Mouse (Mus musculus): ENCODE measurements around the gene Dppa3.
"Not testable (repeated sequence)": the region's sequence is repeated elsewhere in the genome, so short reads cannot be mapped to it uniquely, and the experiment has no call there.

The Dppa3 gene

DNA sequence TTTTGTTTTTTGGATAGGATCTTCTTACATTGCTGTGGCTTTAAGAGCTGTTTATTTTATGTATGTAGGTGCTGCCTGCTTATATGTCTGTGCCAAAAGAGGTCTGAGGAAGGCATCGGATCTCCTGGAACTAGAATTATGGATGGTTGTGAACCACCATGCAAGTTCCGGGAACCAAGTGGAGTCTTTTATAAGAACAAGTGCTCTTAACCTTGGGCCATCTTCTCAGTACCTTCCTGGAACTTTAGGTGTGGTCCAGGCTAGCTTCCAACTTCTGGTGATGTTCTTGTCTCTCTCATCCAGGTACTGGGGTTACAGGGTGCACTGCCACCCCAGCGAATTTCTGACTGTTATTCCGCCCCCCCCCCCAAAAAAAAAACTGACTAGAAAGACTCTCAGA lies 13.8 kb upstream of the Dppa3 start:
- DNase-seq = no peak

DNA sequence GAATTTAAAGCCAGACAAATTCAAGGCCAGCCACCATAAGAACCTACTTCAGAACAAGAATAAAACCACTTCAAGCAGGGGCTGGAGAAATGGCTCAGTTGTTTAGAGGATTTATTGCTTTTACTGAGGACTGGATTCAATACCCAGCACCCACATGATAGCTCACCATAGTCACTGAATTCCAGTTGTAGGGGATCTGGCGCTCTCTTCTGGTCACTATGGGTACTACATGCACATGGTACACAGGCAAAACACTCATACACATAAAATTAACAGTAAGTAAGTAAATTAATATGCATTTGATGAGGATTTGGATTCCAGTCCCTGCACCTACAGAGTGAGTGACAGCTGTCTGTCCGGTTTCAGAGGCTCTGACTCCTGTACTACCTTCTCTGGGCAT lies 12.2 kb upstream of the Dppa3 start:
- no peak for DNase-seq

DNA sequence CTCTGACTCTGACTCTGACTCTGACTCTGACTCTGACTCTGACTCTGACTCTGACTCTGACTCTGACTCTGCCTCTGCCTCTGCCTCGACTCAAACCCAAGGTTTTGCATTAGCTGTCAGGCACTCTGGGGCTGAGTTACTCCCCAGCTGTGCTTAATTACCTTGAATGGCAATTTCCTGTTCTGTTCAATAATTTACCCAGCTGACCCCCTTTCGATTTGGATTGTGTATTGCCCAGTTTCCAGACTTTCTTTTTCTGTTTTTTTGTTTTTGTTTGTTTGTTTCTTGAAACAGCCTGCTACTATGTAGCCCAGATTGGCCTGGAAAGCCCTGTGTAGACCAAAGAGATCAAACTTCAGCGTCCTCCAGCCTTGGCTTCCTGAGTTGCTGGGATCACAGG lies 10.2 kb upstream of the Dppa3 start:
- no peak for DNase-seq

DNA sequence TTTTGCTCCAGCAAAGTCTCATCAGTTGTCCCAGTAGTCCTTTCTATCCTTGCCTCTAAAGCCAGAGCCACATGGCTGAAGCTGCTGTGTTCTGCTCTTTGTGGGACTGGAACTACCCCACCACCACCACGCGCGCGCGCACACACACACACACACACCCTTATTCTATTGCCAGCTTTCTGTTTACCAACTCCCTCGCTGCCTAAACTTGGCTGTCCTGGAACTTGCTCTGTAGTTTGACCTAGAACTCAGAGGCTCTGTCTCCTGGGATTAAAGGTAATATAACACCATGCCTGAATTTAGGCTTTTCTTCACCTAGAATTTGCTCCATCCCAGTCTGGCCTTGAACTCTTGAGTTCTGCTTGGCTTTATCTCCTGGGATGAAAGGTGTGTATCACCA lies 5.1 kb upstream of the Dppa3 start:
- DNase-seq = no peak

DNA sequence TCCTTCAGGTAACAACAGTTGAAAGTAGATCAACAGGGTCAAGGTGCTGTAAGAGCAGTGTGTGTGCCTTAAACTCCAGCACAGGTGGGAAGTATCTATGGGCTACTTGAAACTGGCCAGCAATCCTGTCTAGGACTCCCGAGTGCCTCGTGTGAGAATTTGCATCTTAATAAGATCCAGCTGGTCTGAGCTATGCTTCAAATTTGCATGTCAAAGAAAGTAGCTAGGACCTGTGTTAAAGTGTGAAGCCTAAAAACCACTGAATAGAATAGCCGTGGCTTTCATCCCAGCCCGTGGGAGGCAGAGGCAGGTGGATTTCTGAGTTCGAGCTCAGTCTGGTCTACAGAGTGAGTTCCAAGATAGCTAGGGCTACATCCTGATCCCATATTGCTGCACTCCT lies 1.7 kb upstream of the Dppa3 start:
- DNase-seq = no peak

DNA sequence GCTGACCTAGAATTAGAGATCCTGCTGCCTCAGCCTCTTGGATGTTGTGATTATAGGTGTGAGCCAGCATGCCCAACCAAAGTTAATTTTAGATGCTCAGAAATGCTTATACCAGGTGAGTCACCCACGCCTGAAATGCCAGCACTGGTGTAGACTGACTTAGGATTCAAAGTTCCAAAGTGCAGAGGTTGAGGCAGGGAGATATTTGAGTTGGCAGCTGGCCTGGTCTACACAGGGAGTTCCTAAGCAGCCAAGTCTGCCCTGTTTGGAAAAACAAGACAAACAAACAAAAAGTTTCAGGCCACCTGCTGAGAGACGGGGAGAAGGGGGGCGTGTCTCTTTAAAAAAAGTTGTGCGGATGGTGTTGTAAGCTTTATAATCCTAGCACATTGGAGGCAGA lies 1.1 kb upstream of the Dppa3 start:
- no peak for DNase-seq

DNA sequence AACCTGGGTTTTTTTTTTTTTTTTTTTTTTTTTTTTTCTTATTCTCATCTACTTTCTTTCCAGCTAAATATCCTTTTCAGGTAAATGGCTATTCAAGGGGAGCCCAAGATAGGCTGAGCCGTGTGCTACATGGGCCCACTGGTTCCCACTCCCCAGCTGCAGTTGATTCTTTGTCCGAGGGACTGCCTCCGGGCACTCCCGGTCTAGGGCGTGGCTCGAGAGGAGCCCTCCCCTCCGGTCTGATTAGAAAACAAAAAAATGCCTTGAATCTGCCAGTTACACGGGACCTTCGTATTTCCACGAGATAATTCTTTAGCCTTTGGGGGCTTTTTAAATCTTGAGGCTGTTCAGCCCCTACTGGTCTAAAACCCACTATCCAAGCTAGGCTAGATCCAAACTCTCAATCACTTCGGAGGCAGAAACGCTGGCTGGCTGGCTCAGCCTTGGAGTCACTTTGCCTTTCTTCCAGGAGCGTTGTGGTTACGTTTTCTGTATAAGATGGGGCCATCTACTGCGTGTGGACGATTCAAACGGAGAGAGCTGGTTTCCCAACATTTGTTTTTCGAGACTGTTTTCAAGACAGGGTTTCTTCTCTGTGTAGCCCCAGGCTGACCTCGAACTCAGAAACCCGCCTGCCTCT lies 1.4 kb downstream of the Dppa3 start:
- DNase-seq = no peak

DNA sequence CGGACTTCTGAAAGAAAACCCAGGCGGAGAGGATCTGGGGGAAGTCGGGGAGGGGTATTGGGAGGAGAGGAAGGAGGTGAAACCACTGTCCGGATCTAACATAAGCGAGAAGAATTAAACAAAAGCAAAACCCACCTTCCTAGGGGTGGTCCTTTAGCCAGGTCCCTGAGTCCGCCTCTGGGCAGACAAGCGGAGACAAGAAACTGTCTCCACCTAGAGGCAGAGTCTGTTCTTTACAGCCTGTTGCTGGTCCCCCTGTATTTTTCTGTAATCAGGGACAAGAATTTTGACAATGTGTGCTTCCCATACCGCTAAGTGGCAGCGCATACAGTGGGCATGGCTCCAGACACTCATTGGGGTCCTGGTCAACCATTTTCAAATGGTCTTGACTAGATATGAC lies 7.2 kb downstream of the Dppa3 start:
- DNase-seq = no peak

DNA sequence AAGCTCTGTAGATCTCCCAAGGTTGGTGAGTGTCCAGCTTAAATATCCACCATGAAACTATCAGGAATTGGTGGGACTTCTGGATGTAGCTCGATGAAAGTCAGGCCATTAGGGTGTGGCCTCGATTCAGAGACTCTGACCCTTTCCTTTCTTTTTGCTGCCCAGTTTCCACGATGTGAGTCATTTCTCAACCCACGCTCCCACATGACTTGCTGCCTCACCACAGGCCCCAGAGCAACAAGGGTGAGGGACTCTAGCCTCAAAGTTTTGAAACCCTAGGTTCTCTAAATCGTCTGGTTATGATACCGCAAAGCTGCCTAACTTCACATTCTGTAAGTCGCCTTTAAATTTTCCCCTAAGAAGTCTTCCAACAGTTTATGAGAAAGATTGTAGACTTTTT lies 9.1 kb downstream of the Dppa3 start:
- DNase-seq = no peak

DNA sequence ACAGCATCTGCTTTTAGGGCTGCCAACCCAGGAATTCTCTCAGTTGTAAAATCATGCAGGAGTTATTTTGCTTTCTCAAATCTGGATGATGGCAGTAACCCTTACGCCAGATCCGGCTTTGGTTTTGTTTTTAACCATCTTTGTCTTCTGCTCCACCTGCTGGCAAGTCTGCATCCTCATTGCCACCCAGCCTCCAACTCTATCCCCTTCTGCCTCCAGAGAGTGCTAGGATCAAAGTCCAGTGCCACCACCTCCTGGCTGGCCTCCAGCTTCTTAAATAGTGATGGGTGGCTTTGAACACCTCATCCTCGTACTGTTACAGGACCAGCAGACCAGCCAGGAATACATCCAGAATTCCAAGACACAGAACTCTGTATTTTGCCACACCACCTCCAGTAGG lies 10.5 kb downstream of the Dppa3 start:
- no peak for DNase-seq

DNA sequence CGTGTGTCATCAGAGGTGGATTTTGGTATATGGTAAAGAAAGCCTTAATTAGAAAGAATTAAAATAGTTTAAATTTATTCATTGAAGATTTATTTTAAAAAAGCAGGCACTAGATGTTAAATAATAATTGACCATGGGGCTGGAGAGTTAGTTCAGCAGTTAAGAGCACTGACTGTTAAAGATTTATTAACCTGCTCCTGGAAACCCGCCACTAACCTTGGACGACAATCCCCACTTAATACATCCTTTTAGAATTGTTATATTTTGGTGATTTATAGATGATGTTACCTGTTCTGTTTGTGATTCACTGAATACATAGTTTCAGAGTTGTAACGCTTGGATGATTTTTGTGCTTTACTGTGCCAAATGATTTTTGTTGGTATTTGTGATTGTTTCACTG lies 11.4 kb downstream of the Dppa3 start:
- DNase-seq = not testable (repeated sequence)

DNA sequence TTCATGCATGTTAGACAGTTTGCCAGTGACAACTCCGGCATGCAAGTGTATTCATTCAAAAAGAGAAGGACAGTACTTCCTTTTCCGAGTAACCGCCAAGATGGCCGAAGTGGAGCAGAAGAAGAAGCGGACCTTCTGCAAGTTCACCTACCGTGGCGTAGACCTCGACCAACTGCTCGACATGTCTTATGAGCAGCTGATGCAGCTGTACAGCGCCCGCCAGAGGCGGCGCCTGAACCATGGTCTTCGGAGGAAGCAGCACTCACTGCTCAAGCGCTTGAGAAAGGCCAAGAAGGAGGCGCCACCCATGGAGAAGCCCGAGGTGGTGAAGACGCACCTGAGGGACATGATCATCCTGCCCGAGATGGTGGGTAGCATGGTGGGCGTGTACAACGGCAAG lies 18.0 kb downstream of the Dppa3 start:
- not testable (repeated sequence) for DNase-seq

DNA sequence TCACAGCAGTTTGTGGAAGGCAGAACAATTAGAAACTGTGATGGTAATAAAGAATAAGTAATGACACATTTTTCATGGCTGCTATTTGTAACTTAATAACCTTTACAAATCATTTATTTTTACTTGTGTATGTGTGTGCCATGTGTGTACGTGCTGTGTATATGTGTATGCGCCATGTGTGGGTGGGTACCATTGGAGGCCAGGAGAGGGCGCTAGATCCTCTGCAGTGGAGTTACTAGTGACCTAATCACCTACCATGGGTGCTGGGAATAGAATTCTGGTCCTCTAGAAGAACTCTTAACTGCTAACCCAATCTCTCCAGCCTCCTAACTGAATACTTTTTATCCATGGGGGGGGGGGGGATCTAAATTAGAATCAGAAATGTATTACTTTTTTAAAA lies 23.7 kb downstream of the Dppa3 start:
- DNase-seq = no peak

DNA sequence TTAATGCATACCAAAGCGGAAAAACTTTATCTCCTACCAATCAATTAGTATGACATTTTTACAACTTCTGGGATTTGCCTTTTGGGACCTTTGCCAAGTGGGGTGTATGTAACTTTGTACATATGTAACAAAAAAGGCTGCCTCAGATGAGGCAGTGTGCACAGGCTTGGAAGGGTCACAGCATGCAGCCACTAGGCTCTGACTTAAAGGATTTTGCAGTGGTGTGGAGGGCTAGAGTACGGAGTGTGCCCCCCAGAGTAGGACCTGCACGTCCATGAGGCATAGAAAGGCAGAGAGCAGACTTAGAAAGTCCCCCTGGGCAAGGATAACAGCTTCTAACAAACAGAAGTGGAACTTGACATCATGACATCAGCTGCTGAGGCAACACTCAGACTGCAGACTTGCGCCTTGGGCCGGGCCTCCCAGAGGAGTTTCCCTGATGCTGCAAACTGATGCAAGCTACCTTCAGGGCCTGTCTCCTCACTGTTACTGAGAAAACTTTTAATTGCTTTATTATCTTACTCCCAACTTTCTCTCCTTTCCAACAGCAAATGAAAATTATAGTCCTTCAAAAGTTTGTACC lies 24.3 kb downstream of the Dppa3 start:
- no peak for DNase-seq

DNA sequence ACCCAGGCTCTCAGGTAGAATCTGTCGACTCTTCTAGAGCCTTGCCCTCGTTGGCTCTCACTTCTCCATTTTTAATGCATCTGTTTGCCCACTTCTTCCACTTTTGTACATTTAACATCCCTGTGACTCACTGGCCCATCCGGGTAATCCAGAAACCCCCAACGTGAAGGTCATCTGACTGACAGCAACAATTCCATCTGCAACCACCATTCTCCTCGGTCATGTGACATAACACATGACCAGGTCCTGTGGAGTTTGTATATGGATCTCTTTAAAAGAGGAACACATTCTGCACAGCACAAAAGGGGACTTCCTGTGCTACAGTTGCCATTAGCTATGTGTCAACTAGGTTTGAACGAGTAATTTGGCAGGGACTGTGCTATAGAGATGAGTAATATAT lies 28.1 kb downstream of the Dppa3 start:
- DNase-seq = no peak

DNA sequence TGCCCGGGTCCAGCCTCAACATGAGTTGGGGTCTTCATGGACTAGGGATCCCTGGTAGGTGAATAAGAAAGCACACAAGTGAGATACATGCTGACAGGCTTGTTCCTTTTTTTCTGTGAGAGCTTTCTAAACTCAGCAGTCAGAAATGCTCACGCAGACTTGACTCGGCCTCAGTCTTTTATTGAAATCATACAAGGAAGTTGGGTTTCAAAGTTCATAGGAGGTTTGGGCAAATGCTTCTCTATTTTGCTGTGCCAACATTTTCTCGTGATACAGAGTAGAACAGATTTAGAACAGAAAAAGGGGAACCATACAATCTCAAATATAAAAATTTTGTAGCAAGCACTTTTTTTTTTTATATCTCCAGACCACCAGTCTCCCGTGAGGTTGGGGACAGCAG lies 31.4 kb downstream of the Dppa3 start:
- no peak for DNase-seq

DNA sequence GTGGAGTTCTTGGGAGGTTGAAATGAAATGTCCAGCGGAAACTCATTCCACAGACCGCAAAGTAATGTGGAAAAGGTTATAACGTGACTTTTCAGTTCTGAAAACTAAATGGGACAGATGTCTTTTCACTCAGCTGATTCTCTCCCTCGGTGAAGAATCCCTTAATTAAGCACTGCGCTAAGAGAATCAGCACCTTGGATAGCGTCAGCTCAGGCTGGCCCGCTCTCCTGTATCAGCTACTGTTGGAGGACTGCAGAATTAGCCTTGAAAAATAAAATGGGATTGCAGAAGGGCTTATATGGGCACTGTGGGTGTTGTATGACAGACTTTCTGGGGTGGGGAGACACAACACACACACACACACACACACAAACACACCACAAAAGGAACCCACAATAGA lies 33.4 kb downstream of the Dppa3 start:
- no peak for DNase-seq

DNA sequence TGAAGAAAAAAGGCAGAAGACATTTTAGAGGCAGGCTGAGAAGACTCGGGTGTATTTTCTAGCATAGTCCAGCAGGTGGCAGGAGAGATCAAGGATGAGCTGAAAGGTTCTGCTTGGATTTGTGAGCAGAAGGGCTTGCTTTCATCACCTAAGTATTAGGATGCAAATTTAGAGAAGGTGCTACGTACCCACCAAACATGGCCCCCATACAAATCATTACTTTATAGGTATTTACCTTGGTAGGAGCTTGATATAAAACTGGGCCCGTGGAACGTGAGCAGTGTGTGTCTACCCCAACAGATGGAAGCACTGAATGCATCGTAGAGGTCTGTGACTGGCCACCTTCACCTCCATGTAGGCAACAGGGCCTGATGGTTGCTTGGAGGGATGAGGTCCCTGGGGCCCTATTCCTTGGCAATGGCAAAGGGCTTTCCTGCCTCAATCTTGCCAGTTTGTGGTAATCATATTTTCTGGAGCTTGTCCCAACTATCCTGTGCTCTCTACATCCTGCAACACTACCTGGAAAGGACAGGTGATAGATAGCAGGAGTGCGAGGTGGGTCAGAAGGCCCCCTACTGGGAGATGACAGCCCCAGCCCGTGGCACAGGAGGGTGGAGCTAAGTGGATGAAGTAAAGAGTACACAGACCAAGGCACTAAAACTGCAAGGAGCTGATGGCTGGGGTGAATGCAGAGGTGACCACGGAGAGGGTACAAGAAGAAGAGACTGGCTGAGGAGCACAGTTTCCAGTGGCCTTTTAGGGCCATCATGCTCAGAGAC lies 34.6 kb downstream of the Dppa3 start:
- DNase-seq = no peak

DNA sequence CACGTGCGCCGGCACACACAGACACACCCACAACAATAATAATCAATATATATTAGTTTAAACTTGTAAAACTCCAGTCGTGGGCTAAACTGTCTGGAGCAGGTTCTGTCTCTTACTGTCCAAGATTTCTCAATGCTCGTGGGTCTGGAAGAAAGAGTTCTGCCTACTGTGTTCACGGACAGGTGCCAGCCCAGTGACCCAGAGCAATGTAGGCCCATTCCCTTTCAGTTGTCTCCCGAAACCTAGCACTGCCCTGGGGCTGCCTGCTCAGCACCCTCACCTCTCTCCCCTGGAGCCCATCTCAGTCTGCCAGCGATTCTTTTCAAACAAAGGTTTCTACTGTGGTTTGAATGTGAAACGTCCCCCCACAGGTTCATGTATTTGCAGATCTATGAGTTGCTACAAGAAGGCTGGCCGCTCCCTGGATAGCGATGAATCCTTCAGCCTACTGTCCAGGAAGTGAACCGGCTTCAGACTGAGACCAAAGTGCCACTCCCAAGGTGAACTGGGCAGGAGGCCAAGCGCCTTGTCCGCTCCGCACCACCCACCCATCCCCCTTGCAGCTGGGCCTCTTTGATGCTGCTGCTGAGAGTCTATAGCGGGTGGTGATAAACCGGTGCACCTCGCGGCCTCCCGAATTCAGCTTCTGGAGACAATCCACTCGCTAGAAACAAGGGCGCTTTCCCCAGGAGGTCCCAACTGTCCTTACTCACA lies 36.5 kb downstream of the Dppa3 start:
- no peak for DNase-seq

DNA sequence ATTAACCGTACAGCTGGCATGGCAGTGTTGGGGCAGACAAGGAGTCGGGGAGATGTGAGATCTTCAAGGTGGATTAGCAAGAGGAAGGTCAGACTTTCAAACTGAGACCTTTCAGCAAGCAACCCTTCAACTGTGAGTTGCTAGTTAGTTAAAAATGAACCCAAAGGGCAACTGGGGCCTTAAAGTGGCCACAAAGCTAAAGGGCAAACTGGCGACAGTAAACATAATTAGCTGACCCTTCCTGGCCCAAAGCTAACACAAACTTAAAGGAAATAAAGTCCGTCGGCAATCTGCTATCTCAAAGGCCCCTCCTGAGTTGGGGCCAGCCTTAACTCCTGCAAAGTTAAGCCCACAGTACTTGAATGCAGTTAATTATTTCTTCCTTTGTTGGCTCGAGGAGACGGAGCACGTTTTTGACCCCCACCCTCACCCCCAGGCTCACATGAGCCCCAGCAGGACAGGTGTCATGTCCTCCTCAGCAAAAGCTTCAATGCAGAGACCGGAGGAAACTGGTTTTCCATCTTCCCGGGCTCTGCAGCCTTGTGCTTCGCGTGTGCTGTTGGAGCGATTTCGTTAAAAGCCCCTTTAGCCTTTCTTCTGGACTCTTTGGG lies 37.5 kb downstream of the Dppa3 start:
- no peak for DNase-seq

DNA sequence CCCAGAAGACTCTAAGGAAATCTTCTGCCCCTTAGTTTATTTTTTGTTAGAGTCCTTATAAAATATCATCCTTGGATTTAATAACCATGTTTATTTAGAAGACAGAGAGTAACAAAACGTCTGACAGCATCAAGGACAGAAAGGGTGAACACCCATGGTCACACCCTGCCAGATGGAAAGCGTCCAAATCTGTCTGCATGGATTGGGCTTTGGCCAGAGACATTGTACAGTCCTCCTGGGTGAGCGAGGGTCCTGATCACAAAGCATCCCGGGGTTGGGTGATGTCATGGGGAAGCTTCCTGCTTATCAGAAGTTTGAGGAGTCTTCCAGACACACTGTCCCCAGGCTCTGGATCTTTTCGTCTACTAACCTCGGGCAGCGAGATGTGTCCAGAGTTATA lies 39.7 kb downstream of the Dppa3 start:
- DNase-seq = no peak

DNA sequence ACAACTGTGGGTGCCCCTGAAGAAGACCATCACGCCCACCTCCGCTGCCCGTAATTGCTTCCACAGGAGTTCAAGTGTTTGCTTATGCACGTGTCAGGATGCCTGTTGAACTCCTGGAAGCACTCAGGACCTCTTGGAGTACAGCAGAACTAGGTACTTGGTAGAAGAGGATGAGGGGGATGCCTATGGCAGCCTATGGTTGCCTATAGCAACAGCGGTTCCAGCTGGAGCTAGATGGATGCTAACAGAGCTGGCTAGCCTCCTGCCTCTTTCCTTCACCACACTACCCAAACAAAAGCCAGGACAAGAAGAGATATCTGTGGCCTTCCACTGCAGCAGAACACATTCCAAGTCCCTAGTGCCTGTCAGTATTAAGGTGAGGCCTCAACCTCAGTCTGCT lies 41.5 kb downstream of the Dppa3 start:
- no peak for DNase-seq

DNA sequence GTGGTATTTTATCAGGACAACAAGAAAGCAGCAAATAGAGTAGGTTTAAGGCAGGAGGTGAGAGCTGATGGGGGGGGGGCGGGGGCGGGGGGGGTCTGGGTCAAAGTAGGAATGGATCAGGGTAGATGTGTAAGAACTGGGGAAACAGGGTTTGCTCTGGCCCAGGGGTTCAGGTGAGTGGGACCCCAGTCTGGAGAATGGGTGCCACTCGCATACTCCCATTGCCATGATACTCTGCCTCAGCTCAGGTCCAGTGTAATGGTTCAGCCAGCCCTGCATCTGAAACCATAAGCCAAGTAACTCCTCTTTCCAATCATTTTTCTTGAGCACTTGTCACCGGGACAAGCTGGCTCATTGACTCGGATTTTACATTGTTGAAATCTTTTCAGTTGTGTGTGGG lies 42.6 kb downstream of the Dppa3 start:
- no peak for DNase-seq

Measured in thymus, adult 18-20 months (tissue).